7 mouse cellular contexts compared by ENCODE assay signal in genomic region chr9:64084661-64085399, GRCm38 (mm10). TPM values are rescaled to one million over a fixed set of nuclear protein-coding genes. Genes with fewer than 3 reads are reported as not detected.
A peak's percentile ranks its signal among the peaks of the same experiment; 100 is the strongest.
DNase-seq lines count a peak whose midpoint lies in the region; ATAC-seq and TF ChIP-seq lines count a peak whose summit lies in the region.

No protein-coding gene starts in this region.

- H3K36me3 ChIP-seq in MEL (ENCODE audit: control insufficient read depth in 1 of 2, insufficient read depth in 2 of 2, low read length in 2 of 2): no peaks in the 10 kb centered on the region; a peak in 1 of 4 replicates
- H3K36me3 ChIP-seq in intestine, postnatal 0 days (ENCODE audit: control insufficient read depth, insufficient read depth): no peaks in the 10 kb centered on the region
- H3K36me3 ChIP-seq in lung, embryonic 15.5 days: no peaks in the 10 kb centered on the region

- H3K9me3 ChIP-seq in MEL (replicated peaks; ENCODE audit: insufficient read depth, low read length): no peaks in the 10 kb centered on the region
- no peaks in the 10 kb centered on the region for H3K9me3 ChIP-seq in intestine, postnatal 0 days (ENCODE audit: control insufficient read depth)
- H3K9me3 ChIP-seq in lung, embryonic 15.5 days: no peaks in the 10 kb centered on the region

- H3K79me2 ChIP-seq in MEL (ENCODE audit: control insufficient read depth, insufficient read depth, low read length, poor library complexity): no peaks in the 10 kb centered on the region

- WGBS in intestine, postnatal 0 days: 5% methylated on average over 49 of the region's 49 CpGs
- WGBS in lung, embryonic 15.5 days: 3% methylated on average over 48 of the region's 49 CpGs

- intact Hi-C loops in gastrocnemius, postnatal 14 days (cut with DNase I; ENCODE audit: low total_unique reads): loop anchor here (5.0 kb wide), 2 partner anchors 58 to 128 kb away; no protein-coding TSS in a partner anchor

- DNase-seq in MEL (ENCODE audit: low read depth, low spot score): peak; percentile 35
- DNase-seq in gastrocnemius, postnatal 14 days: peak; percentile 58
- peak; percentile 60 for DNase-seq in retina, postnatal 1 day
- no peak for DNase-seq in frontal cortex, postnatal 25 days (ENCODE audit: low spot score in 2 of 2)

- H3K4me3 ChIP-seq in MEL (ENCODE audit: control insufficient read depth in 1 of 2, insufficient read depth in 1 of 2, low read depth in 2 of 2, low read length in 2 of 2): peak overlapping the region in 1 of 2 experiments; percentile 35; a peak in 2 of 4 replicates
- peak overlapping the region; percentile 47 for H3K4me3 ChIP-seq in bone marrow macrophage, adult 2 months (ENCODE audit: insufficient read depth, low read length)
- peak overlapping the region; percentile 44 for H3K4me3 ChIP-seq in intestine, postnatal 0 days (ENCODE audit: low read depth, low read length)
- peak overlapping the region; percentile 43 for H3K4me3 ChIP-seq in lung, embryonic 15.5 days

- no peak for TF ChIP-seq EP300 in MEL (IDR thresholded peaks at IDR 0.05; ENCODE audit: low read depth in 1 of 2, low read length in 2 of 2)

- peak; percentile 31; the same call in 1 of the 2 replicates for ATAC-seq in intestine, postnatal 0 days
- ATAC-seq in lung, embryonic 15.5 days (ENCODE audit: borderline replicate concordance, extremely low read depth, low FRiP score, low TSS enrichment): peak; percentile 58; the same call in 1 of the 2 replicates

- peak overlapping the region; percentile 28; the same call in 1 of the 2 replicates for H3K9ac ChIP-seq in MEL (ENCODE audit: control insufficient read depth, low read depth, low read length, poor library complexity, severe bottlenecking)
- H3K9ac ChIP-seq in intestine, postnatal 0 days (ENCODE audit: low read depth, low read length): peak overlapping the region; percentile 77
- H3K9ac ChIP-seq in lung, embryonic 15.5 days: peak overlapping the region; percentile 53

- peaks cover 0 to 5% of the 10 kb centered on the region in 2 experiments; a peak in 1 of 4 replicates for H3K4me1 ChIP-seq in MEL (ENCODE audit: control insufficient read depth in 1 of 2, insufficient read depth in 2 of 2, low read length in 2 of 2)
- peaks cover 24% of the 10 kb centered on the region for H3K4me1 ChIP-seq in bone marrow macrophage, adult 2 months (ENCODE audit: control insufficient read depth, insufficient read depth, low read length)
- H3K4me1 ChIP-seq in intestine, postnatal 0 days (replicated peaks; ENCODE audit: control insufficient read depth, insufficient read depth, low read length): peaks cover 15% of the 10 kb centered on the region
- H3K4me1 ChIP-seq in lung, embryonic 15.5 days: peaks cover 54% of the 10 kb centered on the region

- TF ChIP-seq RAD21 in MEL (IDR thresholded peaks at IDR 0.05; ENCODE audit: low read depth, low read length): no peak

- no peak for TF ChIP-seq CTCF in MEL (IDR thresholded peaks at IDR 0.05 in 2 of 3, conservative IDR thresholded peaks at IDR 0.05 in 1 of 3; ENCODE audit: control insufficient read depth in 1 of 3, insufficient read depth in 1 of 3, low read depth in 2 of 3, low read length in 3 of 3, poor library complexity in 1 of 3, severe bottlenecking in 1 of 3)
- TF ChIP-seq CTCF in bone marrow macrophage, adult 2 months (IDR thresholded peaks at IDR 0.05; ENCODE audit: low read depth, low read length): no peak
- TF ChIP-seq CTCF in intestine, postnatal 0 days (IDR thresholded peaks at IDR 0.05; ENCODE audit: low read depth): no peak

- H3K27me3 ChIP-seq in MEL (ENCODE audit: control insufficient read depth in 1 of 2, insufficient read depth in 2 of 2, low read length in 2 of 2): peaks cover 0 to 5% of the 10 kb centered on the region in 2 experiments; a peak in 3 of 4 replicates
- H3K27me3 ChIP-seq in intestine, postnatal 0 days (replicated peaks; ENCODE audit: control insufficient read depth, insufficient read depth, low read length): no peaks in the 10 kb centered on the region
- no peaks in the 10 kb centered on the region for H3K27me3 ChIP-seq in lung, embryonic 15.5 days

- H3K4me2 ChIP-seq in intestine, postnatal 0 days (replicated peaks; ENCODE audit: low read depth): peak overlapping the region; percentile 87
- H3K4me2 ChIP-seq in lung, embryonic 15.5 days: peak overlapping the region; percentile 91

- no peak for TF ChIP-seq POLR2A in MEL (IDR thresholded peaks at IDR 0.05; ENCODE audit: control insufficient read depth in 1 of 2, insufficient read depth in 1 of 2, low read depth in 1 of 2, low read length in 2 of 2, poor library complexity in 1 of 2)
- no peak for TF ChIP-seq POLR2A in bone marrow macrophage, adult 2 months (IDR thresholded peaks at IDR 0.05; ENCODE audit: borderline replicate concordance, low read depth, low read length)

- no peak overlapping the region for H3K27ac ChIP-seq in MEL (ENCODE audit: control insufficient read depth, low read depth, low read length)
- H3K27ac ChIP-seq in bone marrow macrophage, adult 2 months (ENCODE audit: insufficient read depth, low read depth, low read length): no peak overlapping the region
- H3K27ac ChIP-seq in intestine, postnatal 0 days (ENCODE audit: low read depth, low read length): peak overlapping the region; percentile 83
- peak overlapping the region; percentile 87 for H3K27ac ChIP-seq in lung, embryonic 15.5 days

TF ChIP-seq in MEL, 35 proteins besides CTCF, POLR2A, EP300 and RAD21:
- no peak for TF ChIP-seq NRF1 (IDR thresholded peaks at IDR 0.05; ENCODE audit: insufficient read depth, low read depth, low read length, poor library complexity, severe bottlenecking)
- TF ChIP-seq UBTF (IDR thresholded peaks at IDR 0.05; ENCODE audit: borderline replicate concordance, insufficient read depth, low read depth, low read length): peak; percentile 99

RNA-seq across cellular contexts. Expression of gene Lctl, which starts 32.1 kb away (rescaled TPM):
- total RNA-seq in MEL (2012; rRNA removed): 0.46 and 0.54 TPM in 2 replicates
- not detected for polyA plus RNA-seq in MEL (2012; ENCODE audit: insufficient read depth in 1 of 2, insufficient read length in 2 of 2, low read depth in 1 of 2, low replicate concordance in 2 of 2, missing spikeins in 1 of 2)
- polyA plus RNA-seq in bone marrow macrophage, adult 2 months (2012; ENCODE audit: insufficient read depth, insufficient read length, missing spikeins): not detected in 2 replicates
- under 1 TPM in 1 of 2 experiments, not detected in 1; 0.18 TPM for total RNA-seq in gastrocnemius, postnatal 14 days (2021)
- 0.09 and 0.22 TPM in 2 replicates for polyA plus RNA-seq in intestine, postnatal 0 days (2015; fragmentation: Nextera tagmentation; extraction: Ambion mirVana)
- polyA plus RNA-seq in lung, embryonic 15.5 days (2015; fragmentation: Nextera tagmentation; extraction: Ambion mirVana): not detected in 2 replicates

Comparison
In these comparisons a context has a peak if more than half of its experiments do, and no peak if none do; other contexts are left out.
1. DNase-seq: peak in MEL (single experiment), gastrocnemius, postnatal 14 days (single experiment) and retina, postnatal 1 day (single experiment); none in frontal cortex, postnatal 25 days (0 of 2).
2. H3K27ac ChIP-seq: peak in intestine, postnatal 0 days (single experiment) and lung, embryonic 15.5 days (single experiment); none in MEL (single experiment) and bone marrow macrophage, adult 2 months (single experiment).
3. Peak in every context shown above with its lines, with median percentiles within 50 percentile points of each other: H3K9ac ChIP-seq.